17 mouse cellular contexts compared by ENCODE assay signal in the genomic region with DNA sequence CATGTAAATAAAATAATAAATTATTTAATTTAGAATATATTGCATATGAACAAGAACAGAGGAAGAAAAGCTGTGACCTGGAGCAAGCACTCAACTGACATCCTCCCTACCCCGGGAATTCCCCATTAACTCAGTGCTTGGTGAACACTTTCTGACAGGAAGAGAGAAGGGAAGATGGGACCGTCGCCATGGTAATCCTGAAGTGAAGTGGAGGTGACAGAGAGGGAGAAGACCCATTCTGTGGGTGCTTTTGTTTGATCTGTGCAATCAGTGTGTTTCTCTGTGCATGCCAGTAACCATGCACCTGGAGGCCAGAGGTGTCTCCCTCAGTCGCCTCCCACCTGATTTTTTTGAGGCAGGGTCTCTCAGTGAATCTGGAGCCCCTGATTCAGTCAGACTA. TPM values are rescaled to one million over a fixed set of nuclear protein-coding genes. Genes with fewer than 3 reads are reported as not detected.
DNase-seq lines count a peak whose midpoint lies in the region; ATAC-seq and TF ChIP-seq lines count a peak whose summit lies in the region.
"Had no signal": no experiment of that assay in that cellular context is flagged by ENCODE, and none has a peak within 500 bp of the region (broad histone marks: within the 10 kb centered on the region; RNA-seq: fewer than 3 reads in every experiment).

No protein-coding gene starts in this region.

- no peaks in the 10 kb centered on the region for H3K9me3 ChIP-seq in forebrain, embryonic 10.5 days
- no peaks in the 10 kb centered on the region for H3K9me3 ChIP-seq in forebrain, embryonic 11.5 days (ENCODE audit: control insufficient read depth, low read length)
- no peaks in the 10 kb centered on the region for H3K9me3 ChIP-seq in hindbrain, embryonic 10.5 days
- 0 out of 2 replicates have a peak, but pooled peaks cover 5% of the 10 kb centered on the region for H3K9me3 ChIP-seq in hindbrain, embryonic 13.5 days
- H3K9me3 ChIP-seq in embryonic facial prominence, embryonic 10.5 days = no peaks in the 10 kb centered on the region
- H3K9me3 ChIP-seq: hindbrain, embryonic 15.5 days; midbrain, embryonic 12.5 days had no signal

- TF ChIP-seq POLR2A in small intestine, adult 2 months (IDR thresholded peaks at IDR 0.05; ENCODE audit: low read depth, low read length) = no peak

- H3K4me2 ChIP-seq in forebrain, embryonic 11.5 days (ENCODE audit: low read depth, low read length, severe bottlenecking) = no peak overlapping the region
- H3K4me2 ChIP-seq in hindbrain, embryonic 13.5 days = no peak overlapping the region
- H3K4me2 ChIP-seq: forebrain, embryonic 13.5 days; hindbrain, embryonic 15.5 days; midbrain, embryonic 12.5 days had no signal

- DNase-seq in forebrain, embryonic 10.5 days (ENCODE audit: extremely low spot score, low spot score) = no peak
- DNase-seq in forebrain, embryonic 11.5 days (ENCODE audit: low spot score) = no peak
- no peak for DNase-seq in hindbrain, embryonic 10.5 days (ENCODE audit: low spot score)
- no peak for DNase-seq in embryonic facial prominence, embryonic 10.5 days (ENCODE audit: low spot score)
- DNase-seq in retina, postnatal 1 day = no peak
- DNase-seq: cerebellum, adult 9-10 months; embryo, embryonic 11 days; kidney, postnatal 10 days; left cerebral cortex, postnatal 4 days; right cerebral cortex, postnatal 4 days had no signal

- ATAC-seq in forebrain, embryonic 11.5 days (replicated peaks; ENCODE audit: low FRiP score) = no peak
- no peak for ATAC-seq in hindbrain, embryonic 13.5 days (ENCODE audit: low FRiP score)
- ATAC-seq in megakaryocyte, adult 5-6 weeks (ENCODE audit: poor library complexity, severe bottlenecking) = no peak
- ATAC-seq: forebrain, embryonic 13.5 days had no signal

- no peaks in the 10 kb centered on the region for H3K36me3 ChIP-seq in forebrain, embryonic 10.5 days (replicated peaks)
- H3K36me3 ChIP-seq in forebrain, embryonic 11.5 days (ENCODE audit: control insufficient read depth, insufficient read depth, low read length) = no peaks in the 10 kb centered on the region
- no peaks in the 10 kb centered on the region for H3K36me3 ChIP-seq in hindbrain, embryonic 10.5 days
- no peaks in the 10 kb centered on the region for H3K36me3 ChIP-seq in hindbrain, embryonic 13.5 days
- H3K36me3 ChIP-seq in embryonic facial prominence, embryonic 10.5 days (replicated peaks) = no peaks in the 10 kb centered on the region
- H3K36me3 ChIP-seq in small intestine, adult 2 months (ENCODE audit: control insufficient read depth, insufficient read depth, low read length) = no peaks in the 10 kb centered on the region
- H3K36me3 ChIP-seq: hindbrain, embryonic 15.5 days; midbrain, embryonic 12.5 days had no signal

- peak overlapping the region; percentile 48; the same call in 1 of the 2 replicates for H3K27ac ChIP-seq in forebrain, embryonic 10.5 days
- no peak overlapping the region for H3K27ac ChIP-seq in forebrain, embryonic 11.5 days (ENCODE audit: low read depth, low read length)
- peak overlapping the region; percentile 82 for H3K27ac ChIP-seq in hindbrain, embryonic 10.5 days
- H3K27ac ChIP-seq in hindbrain, embryonic 13.5 days = no peak overlapping the region
- peak overlapping the region; percentile 82 for H3K27ac ChIP-seq in embryonic facial prominence, embryonic 10.5 days (replicated peaks)
- peak overlapping the region; percentile 45; the same call in 1 of the 2 replicates for H3K27ac ChIP-seq in small intestine, adult 2 months (ENCODE audit: insufficient read depth, low read depth, low read length)
- H3K27ac ChIP-seq: forebrain, embryonic 13.5 days; hindbrain, embryonic 15.5 days; liver, embryonic 14.5 days; midbrain, embryonic 12.5 days had no signal

- TF ChIP-seq CTCF in small intestine, adult 2 months (IDR thresholded peaks at IDR 0.05; ENCODE audit: extremely low read depth, insufficient read length, insufficient replicate concordance, low read depth, low read length) = no peak

- H3K27me3 ChIP-seq in forebrain, embryonic 10.5 days (ENCODE audit: poor library complexity, severe bottlenecking) = no peaks in the 10 kb centered on the region
- no peaks in the 10 kb centered on the region for H3K27me3 ChIP-seq in forebrain, embryonic 11.5 days (ENCODE audit: control insufficient read depth, insufficient read depth, low read length)
- peaks cover 3% of the 10 kb centered on the region; the same call in 1 of the 2 replicates for H3K27me3 ChIP-seq in hindbrain, embryonic 10.5 days (ENCODE audit: insufficient read depth, poor library complexity, severe bottlenecking)
- H3K27me3 ChIP-seq in hindbrain, embryonic 13.5 days = no peaks in the 10 kb centered on the region
- H3K27me3 ChIP-seq in embryonic facial prominence, embryonic 10.5 days (replicated peaks; ENCODE audit: low read depth, poor library complexity, severe bottlenecking) = no peaks in the 10 kb centered on the region
- H3K27me3 ChIP-seq in small intestine, adult 2 months (ENCODE audit: control insufficient read depth, insufficient read depth, low read length) = no peaks in the 10 kb centered on the region
- H3K27me3 ChIP-seq: forebrain, embryonic 13.5 days; hindbrain, embryonic 15.5 days; midbrain, embryonic 12.5 days had no signal

- H3K4me3 ChIP-seq in forebrain, embryonic 10.5 days = no peak overlapping the region
- H3K4me3 ChIP-seq in forebrain, embryonic 11.5 days (ENCODE audit: low read depth, low read length) = no peak overlapping the region
- H3K4me3 ChIP-seq in hindbrain, embryonic 10.5 days = no peak overlapping the region
- no peak overlapping the region for H3K4me3 ChIP-seq in hindbrain, embryonic 13.5 days
- no peak overlapping the region for H3K4me3 ChIP-seq in embryonic facial prominence, embryonic 10.5 days
- no peak overlapping the region for H3K4me3 ChIP-seq in small intestine, adult 2 months (ENCODE audit: low read depth, low read length)
- H3K4me3 ChIP-seq: forebrain, embryonic 13.5 days; hindbrain, embryonic 15.5 days; midbrain, embryonic 12.5 days had no signal

- WGBS in forebrain, embryonic 10.5 days = 92% methylated on average over 4 of the region's 4 CpGs
- 91% methylated on average over 4 of the region's 4 CpGs for WGBS in forebrain, embryonic 11.5 days
- 85% methylated on average over 4 of the region's 4 CpGs for WGBS in hindbrain, embryonic 10.5 days
- WGBS in hindbrain, embryonic 13.5 days = 83% methylated on average over 4 of the region's 4 CpGs
- WGBS in embryonic facial prominence, embryonic 10.5 days = 86% methylated on average over 4 of the region's 4 CpGs
- WGBS in small intestine, adult 2 months = 73% methylated on average over 4 of the region's 4 CpGs

- no peak overlapping the region for H3K9ac ChIP-seq in forebrain, embryonic 11.5 days (ENCODE audit: low read length)
- H3K9ac ChIP-seq in hindbrain, embryonic 13.5 days = no peak overlapping the region
- H3K9ac ChIP-seq: forebrain, embryonic 13.5 days; hindbrain, embryonic 15.5 days; liver, embryonic 14.5 days; midbrain, embryonic 12.5 days had no signal

- peaks cover 29% of the 10 kb centered on the region for H3K4me1 ChIP-seq in forebrain, embryonic 10.5 days
- no peaks in the 10 kb centered on the region for H3K4me1 ChIP-seq in forebrain, embryonic 11.5 days (replicated peaks; ENCODE audit: control insufficient read depth, insufficient read depth, low read length)
- peaks cover 31% of the 10 kb centered on the region for H3K4me1 ChIP-seq in hindbrain, embryonic 10.5 days (replicated peaks)
- H3K4me1 ChIP-seq in hindbrain, embryonic 13.5 days (replicated peaks) = peaks cover 4% of the 10 kb centered on the region; the same call in 1 of the 2 replicates
- peaks cover 43% of the 10 kb centered on the region for H3K4me1 ChIP-seq in embryonic facial prominence, embryonic 10.5 days
- peaks cover 6% of the 10 kb centered on the region for H3K4me1 ChIP-seq in small intestine, adult 2 months (ENCODE audit: control insufficient read depth, insufficient read depth, insufficient read length, low read length)
- H3K4me1 ChIP-seq: forebrain, embryonic 13.5 days; hindbrain, embryonic 15.5 days had no signal

RNA-seq across cellular contexts. Expression of a gene that starts 14.3 kb away (rescaled TPM):
- 40.4 and 46.9 TPM in 2 replicates for polyA plus RNA-seq in forebrain, embryonic 10.5 days (2016; fragmentation: Nextera tagmentation; extraction: Ambion mirVana)
- 25.1 and 27.8 TPM in 2 replicates for polyA plus RNA-seq in forebrain, embryonic 11.5 days (2014; fragmentation: Nextera tagmentation; extraction: Ambion mirVana)
- 45.3 and 45.5 TPM in 2 replicates for polyA plus RNA-seq in hindbrain, embryonic 10.5 days (2016; fragmentation: Nextera tagmentation; extraction: Ambion mirVana)
- polyA plus RNA-seq in hindbrain, embryonic 13.5 days (2015; fragmentation: Nextera tagmentation; extraction: Ambion mirVana) = 7.5 and 7.9 TPM in 2 replicates
- polyA plus RNA-seq in embryonic facial prominence, embryonic 10.5 days (2016; fragmentation: Nextera tagmentation; extraction: Ambion mirVana) = 86.3 and 93.8 TPM in 2 replicates
- polyA plus RNA-seq in small intestine, adult 2 months (2012; rRNA removed) = 12.1 and 13.2 TPM in 2 replicates
- 0.40 and 1.8 TPM in 2 replicates for total RNA-seq in megakaryocyte, adult 5-6 weeks (2015)
- total RNA-seq in megakaryocyte, adult 5-6 weeks (2017) = 0.40 TPM in 1 of 2 replicates, not detected in the other

RNA-seq across cellular contexts. Expression of a gene that starts 59.6 kb away (rescaled TPM):
- 21.0 and 21.5 TPM in 2 replicates for polyA plus RNA-seq in forebrain, embryonic 10.5 days (2016; fragmentation: Nextera tagmentation; extraction: Ambion mirVana)
- 23.0 and 24.1 TPM in 2 replicates for polyA plus RNA-seq in forebrain, embryonic 11.5 days (2014; fragmentation: Nextera tagmentation; extraction: Ambion mirVana)
- 20.1 and 25.1 TPM in 2 replicates for polyA plus RNA-seq in hindbrain, embryonic 10.5 days (2016; fragmentation: Nextera tagmentation; extraction: Ambion mirVana)
- 24.6 and 26.0 TPM in 2 replicates for polyA plus RNA-seq in hindbrain, embryonic 13.5 days (2015; fragmentation: Nextera tagmentation; extraction: Ambion mirVana)
- polyA plus RNA-seq in embryonic facial prominence, embryonic 10.5 days (2016; fragmentation: Nextera tagmentation; extraction: Ambion mirVana) = 19.6 TPM in 2 replicates
- 25.4 and 54.9 TPM in 2 replicates for polyA plus RNA-seq in small intestine, adult 2 months (2012; rRNA removed)
- 9.0 and 11.3 TPM in 2 replicates for total RNA-seq in megakaryocyte, adult 5-6 weeks (2015)
- 6.3 and 10.3 TPM in 2 replicates for total RNA-seq in megakaryocyte, adult 5-6 weeks (2017)

RNA-seq across cellular contexts. Expression of a gene that starts 59.8 kb away (rescaled TPM):
- 136 and 137 TPM in 2 replicates for polyA plus RNA-seq in forebrain, embryonic 10.5 days (2016; fragmentation: Nextera tagmentation; extraction: Ambion mirVana)
- 133 and 145 TPM in 2 replicates for polyA plus RNA-seq in forebrain, embryonic 11.5 days (2014; fragmentation: Nextera tagmentation; extraction: Ambion mirVana)
- 137 TPM in 2 replicates for polyA plus RNA-seq in hindbrain, embryonic 10.5 days (2016; fragmentation: Nextera tagmentation; extraction: Ambion mirVana)
- polyA plus RNA-seq in hindbrain, embryonic 13.5 days (2015; fragmentation: Nextera tagmentation; extraction: Ambion mirVana) = 139 TPM in 2 replicates
- 133 and 142 TPM in 2 replicates for polyA plus RNA-seq in embryonic facial prominence, embryonic 10.5 days (2016; fragmentation: Nextera tagmentation; extraction: Ambion mirVana)
- 50.5 and 116 TPM in 2 replicates for polyA plus RNA-seq in small intestine, adult 2 months (2012; rRNA removed)
- 59.7 and 61.7 TPM in 2 replicates for total RNA-seq in megakaryocyte, adult 5-6 weeks (2015)
- total RNA-seq in megakaryocyte, adult 5-6 weeks (2017) = 36.3 and 37.8 TPM in 2 replicates

Comparison
In these comparisons a context has a peak if more than half of its experiments do, and no peak if none do; other contexts are left out.
1. H3K27ac ChIP-seq: peak in forebrain, embryonic 10.5 days (single experiment), hindbrain, embryonic 10.5 days (single experiment), embryonic facial prominence, embryonic 10.5 days (single experiment) and small intestine, adult 2 months (single experiment); none in forebrain, embryonic 11.5 days (single experiment) and hindbrain, embryonic 13.5 days (single experiment).